Mouse (Mus musculus): ENCODE results near the gene 4930578C19Rik. TPM values are rescaled to one million over a fixed set of nuclear protein-coding genes. Genes with fewer than 3 reads are reported as not detected.

The 4930578C19Rik gene
- not detected in 2 replicates for polyA plus RNA-seq (2011; ENCODE audit: insufficient read length, low read depth, missing spikeins)

DNA sequence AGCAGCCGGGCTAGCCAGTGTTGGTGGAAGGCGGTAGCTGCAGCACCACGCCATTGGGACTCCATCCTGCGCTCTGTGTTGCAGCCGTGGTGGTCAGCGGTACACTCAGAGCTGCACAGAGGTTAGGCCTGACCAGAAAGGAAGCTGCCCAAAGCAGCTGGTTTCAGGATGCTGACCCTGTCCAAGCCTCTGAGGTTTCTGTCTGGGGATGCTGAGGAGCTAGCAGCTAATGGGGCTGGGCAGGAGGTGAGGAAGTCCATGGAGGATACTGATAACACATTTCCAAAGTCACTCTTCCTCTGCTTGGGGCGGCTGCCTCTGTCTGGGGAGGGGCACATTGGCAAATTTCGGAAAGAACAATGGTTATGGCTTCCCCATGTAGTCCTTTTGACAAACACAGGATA is at the start of gene 4930578C19Rik:
TSS of gene 4930578C19Rik (minus strand) at position 200 of the 404 bp plus-strand sequence.
- TF ChIP-seq CTCF (IDR thresholded peaks at IDR 0.05; ENCODE audit: borderline replicate concordance, insufficient read depth, low read length) (no peak), POLR2A (IDR thresholded peaks at IDR 0.05; ENCODE audit: low read depth, low read length) (no peak)
- Histone ChIP-seq H3K27ac (ENCODE audit: insufficient read depth, low read length) (no peak within 1 kb of the TSS), H3K4me3 (ENCODE audit: insufficient read depth, low read length) (no peak within 1 kb of the TSS)

DNA sequence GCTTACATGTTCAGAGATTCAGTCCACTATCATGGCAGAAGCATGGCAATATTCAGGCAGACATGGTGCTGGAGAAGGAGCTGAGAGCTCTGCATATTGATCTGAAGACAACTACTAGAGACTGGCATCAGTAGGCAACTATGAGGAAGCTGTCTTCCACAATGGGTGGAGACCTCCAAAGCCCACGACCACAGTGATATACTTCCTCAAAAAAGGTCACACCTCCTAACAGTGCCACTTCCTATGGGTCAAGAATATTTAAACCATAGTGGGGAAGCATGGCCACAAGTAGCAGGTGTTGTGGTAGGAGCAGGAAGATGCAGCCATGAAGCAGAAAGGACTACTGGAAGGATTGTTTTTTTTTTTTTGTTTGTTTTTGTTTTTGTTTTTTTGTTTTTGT is 6.5 kb upstream of the 4930578C19Rik start:
- Histone ChIP-seq H3K4me3 (ENCODE audit: insufficient read depth, low read length) (no peak overlapping the region), H3K27ac (ENCODE audit: insufficient read depth, low read length) (no peak overlapping the region), H3K4me1 (ENCODE audit: control insufficient read depth, insufficient read depth, low read length) (no peaks in the 10 kb centered on the region)
- TF ChIP-seq CTCF (IDR thresholded peaks at IDR 0.05; ENCODE audit: borderline replicate concordance, insufficient read depth, low read length) = no peak
- TF ChIP-seq POLR2A (IDR thresholded peaks at IDR 0.05; ENCODE audit: low read depth, low read length) = no peak

More for the DNA sequence above, at the start of gene 4930578C19Rik:
- H3K4me1 ChIP-seq (ENCODE audit: control insufficient read depth, insufficient read depth, low read length) = no peaks in the 10 kb centered on the region

DNA sequence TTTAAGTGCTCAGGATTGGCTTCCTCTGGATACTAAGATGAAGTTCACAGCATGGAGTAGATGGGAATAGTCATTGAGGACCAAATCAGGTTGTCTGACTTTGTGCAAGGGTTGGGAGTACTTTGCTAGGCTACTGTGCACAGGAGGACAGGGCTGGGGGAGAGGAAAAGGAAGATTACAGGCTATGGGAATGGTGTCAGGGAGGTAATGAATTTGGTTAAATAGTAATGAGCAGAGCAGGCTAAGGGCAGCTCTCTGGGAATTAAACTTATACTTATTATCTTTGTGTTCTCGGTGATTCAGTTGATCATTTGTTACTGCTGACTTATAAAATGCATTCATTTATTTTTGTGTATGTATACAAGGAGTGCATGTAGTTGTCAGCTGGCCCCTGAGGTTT is 1.7 kb upstream of the 4930578C19Rik start:
- H3K27ac ChIP-seq (ENCODE audit: insufficient read depth, low read length) = no peak overlapping the region
- TF ChIP-seq CTCF (IDR thresholded peaks at IDR 0.05; ENCODE audit: borderline replicate concordance, insufficient read depth, low read length) (no peak), POLR2A (IDR thresholded peaks at IDR 0.05; ENCODE audit: low read depth, low read length) (no peak)
- H3K4me3 ChIP-seq (ENCODE audit: insufficient read depth, low read length) = no peak overlapping the region
- H3K4me1 ChIP-seq (ENCODE audit: control insufficient read depth, insufficient read depth, low read length) = no peaks in the 10 kb centered on the region

GRCm38 (mm10) chrX:18451559-18451958 is 9.6 kb downstream of the 4930578C19Rik start:
- Histone ChIP-seq H3K4me3 (ENCODE audit: insufficient read depth, low read length) (no peak overlapping the region), H3K27ac (ENCODE audit: insufficient read depth, low read length) (no peak overlapping the region), H3K4me1 (ENCODE audit: control insufficient read depth, insufficient read depth, low read length) (no peaks in the 10 kb centered on the region)
- TF ChIP-seq POLR2A (IDR thresholded peaks at IDR 0.05; ENCODE audit: low read depth, low read length) (no peak), CTCF (IDR thresholded peaks at IDR 0.05; ENCODE audit: borderline replicate concordance, insufficient read depth, low read length) (no peak)

- TF ChIP-seq CTCF (IDR thresholded peaks at IDR 0.05; ENCODE audit: borderline replicate concordance, insufficient read depth, low read length) (no peak), POLR2A (IDR thresholded peaks at IDR 0.05; ENCODE audit: low read depth, low read length) (no peak)
- Histone ChIP-seq H3K27ac (ENCODE audit: insufficient read depth, low read length) (no peak overlapping the region), H3K4me1 (ENCODE audit: control insufficient read depth, insufficient read depth, low read length) (no peaks in the 10 kb centered on the region), H3K4me3 (ENCODE audit: insufficient read depth, low read length) (no peak overlapping the region)
Observed at GRCm38 (mm10) chrX:18442066-18442465, 19.1 kb downstream of the 4930578C19Rik start.

GRCm38 (mm10) chrX:18425451-18425850 is 35.7 kb downstream of the 4930578C19Rik start:
- no peaks in the 10 kb centered on the region for H3K4me1 ChIP-seq (ENCODE audit: control insufficient read depth, insufficient read depth, low read length)
- H3K27ac ChIP-seq (ENCODE audit: insufficient read depth, low read length) = no peak overlapping the region
- no peak for TF ChIP-seq POLR2A (IDR thresholded peaks at IDR 0.05; ENCODE audit: low read depth, low read length)
- H3K4me3 ChIP-seq (ENCODE audit: insufficient read depth, low read length) = no peak overlapping the region

DNA sequence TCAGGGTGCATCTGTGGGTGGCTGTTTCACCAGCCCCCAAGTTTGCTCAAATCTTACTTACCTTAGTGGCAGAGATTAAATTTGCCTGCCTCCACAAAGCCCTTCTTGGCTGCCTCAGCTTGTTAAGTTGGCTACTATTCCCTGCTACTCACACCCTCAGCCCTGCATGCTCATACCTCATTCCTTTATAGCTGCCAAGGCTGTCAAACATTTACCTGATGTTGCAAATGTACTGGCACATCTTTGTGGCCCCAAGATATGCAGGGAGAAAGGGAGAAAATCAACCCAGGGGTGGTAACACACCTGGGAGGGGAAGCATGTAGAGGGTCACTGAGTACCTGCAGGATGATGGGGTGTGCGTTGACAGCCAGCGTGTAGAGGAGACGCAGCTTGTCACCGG is 38.0 kb downstream of the 4930578C19Rik start:
- no peak overlapping the region for H3K4me3 ChIP-seq (ENCODE audit: insufficient read depth, low read length)
- no peak overlapping the region for H3K27ac ChIP-seq (ENCODE audit: insufficient read depth, low read length)
- TF ChIP-seq CTCF (IDR thresholded peaks at IDR 0.05; ENCODE audit: borderline replicate concordance, insufficient read depth, low read length) = no peak
- no peak for TF ChIP-seq POLR2A (IDR thresholded peaks at IDR 0.05; ENCODE audit: low read depth, low read length)
- H3K4me1 ChIP-seq (ENCODE audit: control insufficient read depth, insufficient read depth, low read length) = no peaks in the 10 kb centered on the region

GRCm38 (mm10) chrX:18420161-18420784 is 40.9 kb downstream of the 4930578C19Rik start:
- no peak overlapping the region for H3K27ac ChIP-seq (ENCODE audit: insufficient read depth, low read length)
- H3K4me3 ChIP-seq (ENCODE audit: insufficient read depth, low read length) = no peak overlapping the region
- no peaks in the 10 kb centered on the region for H3K4me1 ChIP-seq (ENCODE audit: control insufficient read depth, insufficient read depth, low read length)
- TF ChIP-seq CTCF (IDR thresholded peaks at IDR 0.05; ENCODE audit: borderline replicate concordance, insufficient read depth, low read length) = no peak
- no peak for TF ChIP-seq POLR2A (IDR thresholded peaks at IDR 0.05; ENCODE audit: low read depth, low read length)

DNA sequence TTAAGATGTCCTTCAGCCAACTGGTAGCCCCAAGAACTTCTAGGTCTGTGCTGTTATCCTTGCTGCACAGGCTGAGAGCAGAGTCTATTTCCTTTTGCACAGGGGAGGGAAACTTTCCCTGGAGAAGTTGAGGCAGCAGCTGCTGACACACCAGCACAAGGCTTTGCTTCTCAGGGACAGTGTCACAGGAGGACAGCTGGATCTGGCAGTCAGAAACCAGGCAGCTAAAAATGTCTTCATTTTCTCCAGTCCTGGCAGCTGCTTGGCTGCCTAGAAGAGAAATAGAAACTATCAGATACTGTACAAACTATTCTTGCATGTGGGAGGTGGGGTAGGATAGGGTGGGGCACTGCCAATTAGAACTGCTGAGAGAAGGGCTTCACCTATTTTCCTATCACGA is 42.2 kb downstream of the 4930578C19Rik start:
- H3K4me3 ChIP-seq (ENCODE audit: insufficient read depth, low read length) = no peak overlapping the region
- TF ChIP-seq CTCF (IDR thresholded peaks at IDR 0.05; ENCODE audit: borderline replicate concordance, insufficient read depth, low read length) (no peak), POLR2A (IDR thresholded peaks at IDR 0.05; ENCODE audit: low read depth, low read length) (no peak)
- H3K4me1 ChIP-seq (ENCODE audit: control insufficient read depth, insufficient read depth, low read length) = no peaks in the 10 kb centered on the region
- no peak overlapping the region for H3K27ac ChIP-seq (ENCODE audit: insufficient read depth, low read length)

GRCm38 (mm10) chrX:18414560-18414959 is 46.6 kb downstream of the 4930578C19Rik start:
- no peak overlapping the region for H3K27ac ChIP-seq (ENCODE audit: insufficient read depth, low read length)
- no peaks in the 10 kb centered on the region for H3K4me1 ChIP-seq (ENCODE audit: control insufficient read depth, insufficient read depth, low read length)
- TF ChIP-seq POLR2A (IDR thresholded peaks at IDR 0.05; ENCODE audit: low read depth, low read length) = no peak
- no peak for TF ChIP-seq CTCF (IDR thresholded peaks at IDR 0.05; ENCODE audit: borderline replicate concordance, insufficient read depth, low read length)
- H3K4me3 ChIP-seq (ENCODE audit: insufficient read depth, low read length) = no peak overlapping the region

Measured in embryonic fibroblast, embryonic 13.5 days (primary cell).